Mouse (Mus musculus) lung, adult 2 months (tissue): ENCODE measurements around the gene Il17ra.

Experiments
- CTCF ChIP-seq: fragments of 200-500 bp; IDR thresholded peaks from 2 replicates; pipeline ENCODE4 v1.5.1; 2011; ENCODE audit warnings: mild to moderate bottlenecking, low read length, control low read depth; ENCODE audit not compliant: insufficient read depth
- POLR2A ChIP-seq: fragments of 200-500 bp; IDR thresholded peaks from 2 replicates; pipeline ENCODE4 v1.6.1; 2011; ENCODE audit warnings: low read depth, mild to moderate bottlenecking, control low read depth, low read length, borderline replicate concordance; ENCODE audit errors: extremely low read depth

DNA sequence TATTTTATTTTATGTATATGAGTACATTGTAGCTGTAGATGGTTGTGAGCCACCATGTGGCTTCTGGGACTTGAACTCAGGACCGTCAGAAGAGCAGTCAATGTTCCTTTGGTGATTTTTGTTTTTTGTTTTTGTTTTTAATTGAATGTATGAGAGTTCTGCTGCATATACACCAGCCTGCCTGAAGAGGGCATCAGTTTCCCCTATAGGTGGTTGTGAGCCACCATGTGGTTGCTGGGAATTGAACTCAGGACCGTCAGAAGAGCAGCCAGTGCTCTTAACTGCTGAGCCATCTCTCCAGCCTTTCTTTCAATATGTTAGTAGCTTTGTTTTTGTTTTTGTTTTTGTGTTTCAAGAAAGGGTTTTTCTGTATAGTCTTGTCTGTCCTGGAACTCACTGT lies 73.3 kb downstream of the Il17ra start:
- no peak for TF ChIP-seq POLR2A
- TF ChIP-seq CTCF = no peak
